Mouse (Mus musculus): ENCODE measurements around the gene Rtp4. TPM values are rescaled to one million over a fixed set of nuclear protein-coding genes. Genes with fewer than 3 reads are reported as not detected.

The Rtp4 gene
- polyA plus RNA-seq, 1 experiment from 2014 or later, result 2.0 TPM

GRCm38 (mm10) chr16:23550346-23550980 is 30.4 kb downstream of the Rtp4 start:
- Histone ChIP-seq H3K36me3 (no peaks in the 10 kb centered on the region), H3K4me3 (no peak overlapping the region), H3K4me2 (replicated peaks) (no peak overlapping the region), H3K9me3 (no peaks in the 10 kb centered on the region), H3K27ac (no peak overlapping the region), H3K4me1 (no peaks in the 10 kb centered on the region), H3K27me3 (replicated peaks) (no peaks in the 10 kb centered on the region), H3K9ac (no peak overlapping the region)
- peak; percentile 55; the same call in 1 of the 2 replicates for ATAC-seq (ENCODE audit: low FRiP score, low read depth)
- 46% methylated on average over 8 of the region's 8 CpGs for WGBS

GRCm38 (mm10) chr16:23550981-23551582 is 31.0 kb downstream of the Rtp4 start:
- WGBS, result 88% methylated on average over 18 of the region's 18 CpGs
- 0 out of 2 replicates have a peak, but pooled peaks have one; percentile 30 for ATAC-seq (ENCODE audit: low FRiP score, low read depth)
- no peak overlapping the region for H3K9ac ChIP-seq
- no peaks in the 10 kb centered on the region for H3K36me3 ChIP-seq
- H3K9me3 ChIP-seq, result no peaks in the 10 kb centered on the region
- no peaks in the 10 kb centered on the region for H3K27me3 ChIP-seq (replicated peaks)
- no peak overlapping the region for H3K4me2 ChIP-seq (replicated peaks)
- H3K27ac ChIP-seq, result no peak overlapping the region
- no peak overlapping the region for H3K4me3 ChIP-seq
- no peaks in the 10 kb centered on the region for H3K4me1 ChIP-seq

- Histone ChIP-seq H3K9ac (no peak overlapping the region), H3K27ac (no peak overlapping the region), H3K36me3 (no peaks in the 10 kb centered on the region), H3K4me2 (replicated peaks) (no peak overlapping the region), H3K27me3 (replicated peaks) (no peaks in the 10 kb centered on the region), H3K9me3 (no peaks in the 10 kb centered on the region), H3K4me3 (no peak overlapping the region), H3K4me1 (no peaks in the 10 kb centered on the region)
- 75% methylated on average over 5 of the region's 5 CpGs for WGBS
- ATAC-seq (ENCODE audit: low FRiP score, low read depth), result no peak
Observed at GRCm38 (mm10) chr16:23554673-23555072, 34.6 kb downstream of the Rtp4 start.

- H3K27ac ChIP-seq, result no peak overlapping the region
Observed at GRCm38 (mm10) chr16:23557195-23557594, 37.1 kb downstream of the Rtp4 start.

GRCm38 (mm10) chr16:23557669-23558068 is 37.6 kb downstream of the Rtp4 start:
- no peak overlapping the region for H3K9ac ChIP-seq
- H3K4me3 ChIP-seq, result no peak overlapping the region
- H3K4me2 ChIP-seq (replicated peaks), result no peak overlapping the region
- ATAC-seq (ENCODE audit: low FRiP score, low read depth), result no peak
- H3K27ac ChIP-seq, result no peak overlapping the region
- WGBS, result 92% methylated on average over 2 of the region's 2 CpGs
- H3K36me3 ChIP-seq, result no peaks in the 10 kb centered on the region
- H3K27me3 ChIP-seq (replicated peaks), result no peaks in the 10 kb centered on the region
- H3K4me1 ChIP-seq, result no peaks in the 10 kb centered on the region
- no peaks in the 10 kb centered on the region for H3K9me3 ChIP-seq

More at GRCm38 (mm10) chr16:23557195-23557594, 37.1 kb downstream of the Rtp4 start:
- Histone ChIP-seq H3K9me3 (no peaks in the 10 kb centered on the region), H3K4me1 (no peaks in the 10 kb centered on the region), H3K36me3 (no peaks in the 10 kb centered on the region), H3K27me3 (replicated peaks) (no peaks in the 10 kb centered on the region), H3K4me3 (no peak overlapping the region), H3K4me2 (replicated peaks) (no peak overlapping the region), H3K9ac (no peak overlapping the region)
- ATAC-seq (ENCODE audit: low FRiP score, low read depth), result no peak
- WGBS, result 92% methylated on average over 5 of the region's 5 CpGs

- WGBS, result 21% methylated on average over 4 of the region's 4 CpGs
- Histone ChIP-seq H3K4me3 (no peak overlapping the region), H3K9ac (no peak overlapping the region), H3K9me3 (no peaks in the 10 kb centered on the region), H3K4me1 (no peaks in the 10 kb centered on the region), H3K36me3 (no peaks in the 10 kb centered on the region), H3K4me2 (replicated peaks) (no peak overlapping the region), H3K27ac (no peak overlapping the region), H3K27me3 (replicated peaks) (no peaks in the 10 kb centered on the region)
- no peak for ATAC-seq (ENCODE audit: low FRiP score, low read depth)
Observed at GRCm38 (mm10) chr16:23568369-23568958, 48.4 kb downstream of the Rtp4 start.

GRCm38 (mm10) chr16:23574561-23574960 is 54.5 kb downstream of the Rtp4 start:
- no peak overlapping the region for H3K9ac ChIP-seq
- ATAC-seq (ENCODE audit: low FRiP score, low read depth), result no peak
- no peak overlapping the region for H3K27ac ChIP-seq
- no peaks in the 10 kb centered on the region for H3K27me3 ChIP-seq (replicated peaks)
- 76% methylated on average over 2 of the region's 2 CpGs for WGBS
- no peaks in the 10 kb centered on the region for H3K4me1 ChIP-seq
- no peaks in the 10 kb centered on the region for H3K36me3 ChIP-seq
- H3K9me3 ChIP-seq, result no peaks in the 10 kb centered on the region
- no peak overlapping the region for H3K4me2 ChIP-seq (replicated peaks)
- no peak overlapping the region for H3K4me3 ChIP-seq

- H3K27me3 ChIP-seq (replicated peaks), result no peaks in the 10 kb centered on the region
- no peak overlapping the region for H3K4me2 ChIP-seq (replicated peaks)
- no peaks in the 10 kb centered on the region for H3K36me3 ChIP-seq
- 86% methylated on average over 5 of the region's 5 CpGs for WGBS
- no peak for ATAC-seq (ENCODE audit: low FRiP score, low read depth)
- H3K9ac ChIP-seq, result no peak overlapping the region
- no peaks in the 10 kb centered on the region for H3K4me1 ChIP-seq
- H3K27ac ChIP-seq, result no peak overlapping the region
- H3K9me3 ChIP-seq, result 0 out of 2 replicates have a peak, but pooled peaks cover 4% of the 10 kb centered on the region
- H3K4me3 ChIP-seq, result no peak overlapping the region
Observed at GRCm38 (mm10) chr16:23591119-23592105, 71.3 kb downstream of the Rtp4 start.

GRCm38 (mm10) chr16:23592501-23592900 is 72.4 kb downstream of the Rtp4 start:
- H3K4me3 ChIP-seq, result no peak overlapping the region
- 0 out of 2 replicates have a peak, but pooled peaks cover 4% of the 10 kb centered on the region for H3K9me3 ChIP-seq
- no peak overlapping the region for H3K9ac ChIP-seq
- H3K36me3 ChIP-seq, result no peaks in the 10 kb centered on the region
- no peak overlapping the region for H3K27ac ChIP-seq
- no peak overlapping the region for H3K4me2 ChIP-seq (replicated peaks)
- no peaks in the 10 kb centered on the region for H3K27me3 ChIP-seq (replicated peaks)
- peaks cover 4% of the 10 kb centered on the region; the same call in 1 of the 2 replicates for H3K4me1 ChIP-seq
- no peak for ATAC-seq (ENCODE audit: low FRiP score, low read depth)

GRCm38 (mm10) chr16:23596696-23597095 is 76.6 kb downstream of the Rtp4 start:
- H3K27me3 ChIP-seq (replicated peaks), result no peaks in the 10 kb centered on the region
- 45% methylated on average over 3 of the region's 3 CpGs for WGBS
- no peaks in the 10 kb centered on the region for H3K36me3 ChIP-seq
- no peak overlapping the region for H3K4me3 ChIP-seq
- no peak overlapping the region for H3K4me2 ChIP-seq (replicated peaks)
- peak; percentile 61; the same call in 1 of the 2 replicates for ATAC-seq (ENCODE audit: low FRiP score, low read depth)
- H3K27ac ChIP-seq, result no peak overlapping the region
- no peaks in the 10 kb centered on the region for H3K9me3 ChIP-seq
- H3K4me1 ChIP-seq, result peaks cover 4% of the 10 kb centered on the region; the same call in 1 of the 2 replicates
- no peak overlapping the region for H3K9ac ChIP-seq

- no peak for ATAC-seq (ENCODE audit: low FRiP score, low read depth)
- H3K9ac ChIP-seq, result no peak overlapping the region
- no peaks in the 10 kb centered on the region for H3K36me3 ChIP-seq
- H3K9me3 ChIP-seq, result no peaks in the 10 kb centered on the region
- H3K4me2 ChIP-seq (replicated peaks), result no peak overlapping the region
- no peak overlapping the region for H3K4me3 ChIP-seq
- H3K4me1 ChIP-seq, result peaks cover 4% of the 10 kb centered on the region; the same call in 1 of the 2 replicates
- no peak overlapping the region for H3K27ac ChIP-seq
- no peaks in the 10 kb centered on the region for H3K27me3 ChIP-seq (replicated peaks)
Observed at GRCm38 (mm10) chr16:23597968-23598367, 77.9 kb downstream of the Rtp4 start.

- H3K9ac ChIP-seq, result no peak overlapping the region
- 83% methylated on average over 2 of the region's 2 CpGs for WGBS
- no peaks in the 10 kb centered on the region for H3K9me3 ChIP-seq
- no peak for ATAC-seq (ENCODE audit: low FRiP score, low read depth)
- no peak overlapping the region for H3K4me2 ChIP-seq (replicated peaks)
- no peaks in the 10 kb centered on the region for H3K4me1 ChIP-seq
- no peaks in the 10 kb centered on the region for H3K36me3 ChIP-seq
- no peaks in the 10 kb centered on the region for H3K27me3 ChIP-seq (replicated peaks)
- no peak overlapping the region for H3K4me3 ChIP-seq
- H3K27ac ChIP-seq, result no peak overlapping the region
Observed at GRCm38 (mm10) chr16:23606220-23606619, 86.1 kb downstream of the Rtp4 start.
